Mouse (Mus musculus): ENCODE data around the gene Tspan5. TPM values are rescaled to one million over a fixed set of nuclear protein-coding genes. Genes with fewer than 3 reads are reported as not detected.

Gene Tspan5
- polyA plus RNA-seq, 1 experiment from 2014 or later = 20.9 TPM

- no peaks in the 10 kb centered on the region for H3K27me3 ChIP-seq (replicated peaks; ENCODE audit: control insufficient read depth, insufficient read depth, low read length)
- no peak overlapping the region for H3K4me2 ChIP-seq (ENCODE audit: low read length)
- 94% methylated on average over 7 of the region's 7 CpGs for WGBS
- H3K27ac ChIP-seq (ENCODE audit: low read depth) = no peak overlapping the region
- no peaks in the 10 kb centered on the region for H3K9me3 ChIP-seq (ENCODE audit: control insufficient read depth, low read length)
- no peak overlapping the region for H3K9ac ChIP-seq (ENCODE audit: low read length)
- peaks cover 26% of the 10 kb centered on the region; the same call in 1 of the 2 replicates for H3K4me1 ChIP-seq (replicated peaks; ENCODE audit: control insufficient read depth, insufficient read depth, low read length)
- ATAC-seq (replicated peaks; ENCODE audit: low FRiP score, low TSS enrichment, low read depth) (no peak), DNase-seq (ENCODE audit: low spot score) (no peak)
- H3K36me3 ChIP-seq (ENCODE audit: control insufficient read depth, insufficient read depth, low read length) = no peaks in the 10 kb centered on the region
- no peak overlapping the region for H3K4me3 ChIP-seq (ENCODE audit: low read depth, low read length)
These were observed 42.6 kb downstream of the Tspan5 start for GRCm38 (mm10) chr3:138784641-138785025.

GRCm38 (mm10) chr3:138787758-138788488, 45.9 kb downstream of the Tspan5 start:
- no peak overlapping the region for H3K27ac ChIP-seq (ENCODE audit: low read depth)
- WGBS = 87% methylated on average over 18 of the region's 18 CpGs

GRCm38 (mm10) chr3:138788489-138788850, 46.5 kb downstream of the Tspan5 start:
- WGBS = 91% methylated on average over 17 of the region's 17 CpGs
- ATAC-seq (replicated peaks; ENCODE audit: low FRiP score, low TSS enrichment, low read depth) = no peak

More at GRCm38 (mm10) chr3:138787758-138788488, 45.9 kb downstream of the Tspan5 start:
- no peak overlapping the region for H3K4me3 ChIP-seq (ENCODE audit: low read depth, low read length)
- 0 out of 2 replicates have a peak, but pooled peaks cover 9% of the 10 kb centered on the region for H3K4me1 ChIP-seq (replicated peaks; ENCODE audit: control insufficient read depth, insufficient read depth, low read length)
- H3K9me3 ChIP-seq (ENCODE audit: control insufficient read depth, low read length) = no peaks in the 10 kb centered on the region
- H3K36me3 ChIP-seq (ENCODE audit: control insufficient read depth, insufficient read depth, low read length) = no peaks in the 10 kb centered on the region
- DNase-seq (ENCODE audit: low spot score) (no peak), ATAC-seq (replicated peaks; ENCODE audit: low FRiP score, low TSS enrichment, low read depth) (no peak)
- H3K27me3 ChIP-seq (replicated peaks; ENCODE audit: control insufficient read depth, insufficient read depth, low read length) = no peaks in the 10 kb centered on the region
- H3K9ac ChIP-seq (ENCODE audit: low read length) = no peak overlapping the region
- H3K4me2 ChIP-seq (ENCODE audit: low read length) = no peak overlapping the region

GRCm38 (mm10) chr3:138789275-138789674, 47.3 kb downstream of the Tspan5 start:
- Histone ChIP-seq H3K36me3 (ENCODE audit: control insufficient read depth, insufficient read depth, low read length) (no peaks in the 10 kb centered on the region), H3K9me3 (ENCODE audit: control insufficient read depth, low read length) (no peaks in the 10 kb centered on the region), H3K4me2 (ENCODE audit: low read length) (no peak overlapping the region), H3K27ac (ENCODE audit: low read depth) (no peak overlapping the region), H3K4me1 (replicated peaks; ENCODE audit: control insufficient read depth, insufficient read depth, low read length) (0 out of 2 replicates have a peak, but pooled peaks cover 2% of the 10 kb centered on the region), H3K27me3 (replicated peaks; ENCODE audit: control insufficient read depth, insufficient read depth, low read length) (no peaks in the 10 kb centered on the region), H3K9ac (ENCODE audit: low read length) (no peak overlapping the region), H3K4me3 (ENCODE audit: low read depth, low read length) (no peak overlapping the region)
- DNase-seq (ENCODE audit: low spot score) = no peak
- WGBS = 88% methylated on average over 5 of the region's 5 CpGs
- no peak for ATAC-seq (replicated peaks; ENCODE audit: low FRiP score, low TSS enrichment, low read depth)

More at GRCm38 (mm10) chr3:138788489-138788850, 46.5 kb downstream of the Tspan5 start:
- no peak overlapping the region for H3K9ac ChIP-seq (ENCODE audit: low read length)
- no peaks in the 10 kb centered on the region for H3K27me3 ChIP-seq (replicated peaks; ENCODE audit: control insufficient read depth, insufficient read depth, low read length)
- no peaks in the 10 kb centered on the region for H3K36me3 ChIP-seq (ENCODE audit: control insufficient read depth, insufficient read depth, low read length)
- no peak overlapping the region for H3K4me3 ChIP-seq (ENCODE audit: low read depth, low read length)
- 0 out of 2 replicates have a peak, but pooled peaks cover 7% of the 10 kb centered on the region for H3K4me1 ChIP-seq (replicated peaks; ENCODE audit: control insufficient read depth, insufficient read depth, low read length)
- H3K9me3 ChIP-seq (ENCODE audit: control insufficient read depth, low read length) = no peaks in the 10 kb centered on the region
- no peak overlapping the region for H3K27ac ChIP-seq (ENCODE audit: low read depth)
- H3K4me2 ChIP-seq (ENCODE audit: low read length) = no peak overlapping the region
- DNase-seq (ENCODE audit: low spot score) = no peak

GRCm38 (mm10) chr3:138794533-138794932, 52.5 kb downstream of the Tspan5 start:
- ATAC-seq (replicated peaks; ENCODE audit: low FRiP score, low TSS enrichment, low read depth) (no peak), DNase-seq (ENCODE audit: low spot score) (no peak)
- Histone ChIP-seq H3K9ac (ENCODE audit: low read length) (no peak overlapping the region), H3K9me3 (ENCODE audit: control insufficient read depth, low read length) (no peaks in the 10 kb centered on the region), H3K4me3 (ENCODE audit: low read depth, low read length) (no peak overlapping the region), H3K27me3 (replicated peaks; ENCODE audit: control insufficient read depth, insufficient read depth, low read length) (no peaks in the 10 kb centered on the region), H3K4me1 (replicated peaks; ENCODE audit: control insufficient read depth, insufficient read depth, low read length) (no peaks in the 10 kb centered on the region), H3K27ac (ENCODE audit: low read depth) (no peak overlapping the region), H3K4me2 (ENCODE audit: low read length) (no peak overlapping the region), H3K36me3 (ENCODE audit: control insufficient read depth, insufficient read depth, low read length) (no peaks in the 10 kb centered on the region)
- 92% methylated on average over 8 of the region's 8 CpGs for WGBS

- Histone ChIP-seq H3K27ac (ENCODE audit: low read depth) (no peak overlapping the region), H3K9ac (ENCODE audit: low read length) (no peak overlapping the region), H3K36me3 (ENCODE audit: control insufficient read depth, insufficient read depth, low read length) (no peaks in the 10 kb centered on the region), H3K4me1 (replicated peaks; ENCODE audit: control insufficient read depth, insufficient read depth, low read length) (no peaks in the 10 kb centered on the region; the same call in 1 of the 2 replicates), H3K4me2 (ENCODE audit: low read length) (no peak overlapping the region), H3K27me3 (replicated peaks; ENCODE audit: control insufficient read depth, insufficient read depth, low read length) (no peaks in the 10 kb centered on the region), H3K4me3 (ENCODE audit: low read depth, low read length) (no peak overlapping the region), H3K9me3 (ENCODE audit: control insufficient read depth, low read length) (no peaks in the 10 kb centered on the region)
- ATAC-seq (replicated peaks; ENCODE audit: low FRiP score, low TSS enrichment, low read depth) (no peak), DNase-seq (ENCODE audit: low spot score) (no peak)
- WGBS = 91% methylated on average over 7 of the region's 7 CpGs
These were observed 54.0 kb downstream of the Tspan5 start for GRCm38 (mm10) chr3:138795951-138796350.

GRCm38 (mm10) chr3:138796583-138796982, 54.6 kb downstream of the Tspan5 start:
- Histone ChIP-seq H3K27me3 (replicated peaks; ENCODE audit: control insufficient read depth, insufficient read depth, low read length) (no peaks in the 10 kb centered on the region), H3K4me3 (ENCODE audit: low read depth, low read length) (no peak overlapping the region), H3K4me1 (replicated peaks; ENCODE audit: control insufficient read depth, insufficient read depth, low read length) (no peaks in the 10 kb centered on the region; the same call in 1 of the 2 replicates), H3K4me2 (ENCODE audit: low read length) (no peak overlapping the region), H3K36me3 (ENCODE audit: control insufficient read depth, insufficient read depth, low read length) (no peaks in the 10 kb centered on the region), H3K27ac (ENCODE audit: low read depth) (no peak overlapping the region), H3K9ac (ENCODE audit: low read length) (no peak overlapping the region), H3K9me3 (ENCODE audit: control insufficient read depth, low read length) (no peaks in the 10 kb centered on the region)
- no peak for ATAC-seq (replicated peaks; ENCODE audit: low FRiP score, low TSS enrichment, low read depth)
- 54% methylated on average over 3 of the region's 3 CpGs for WGBS
- no peak for DNase-seq (ENCODE audit: low spot score)

GRCm38 (mm10) chr3:138800664-138801411, 58.8 kb downstream of the Tspan5 start:
- DNase-seq (ENCODE audit: low spot score) = no peak
- H3K4me2 ChIP-seq (ENCODE audit: low read length) = no peak overlapping the region
- H3K27ac ChIP-seq (ENCODE audit: low read depth) = no peak overlapping the region
- 76% methylated on average over 16 of the region's 16 CpGs for WGBS
- no peaks in the 10 kb centered on the region for H3K36me3 ChIP-seq (ENCODE audit: control insufficient read depth, insufficient read depth, low read length)
- H3K4me1 ChIP-seq (replicated peaks; ENCODE audit: control insufficient read depth, insufficient read depth, low read length) = no peaks in the 10 kb centered on the region; the same call in 1 of the 2 replicates
- no peak for ATAC-seq (replicated peaks; ENCODE audit: low FRiP score, low TSS enrichment, low read depth)
- no peak overlapping the region for H3K4me3 ChIP-seq (ENCODE audit: low read depth, low read length)
- no peaks in the 10 kb centered on the region for H3K27me3 ChIP-seq (replicated peaks; ENCODE audit: control insufficient read depth, insufficient read depth, low read length)
- no peaks in the 10 kb centered on the region for H3K9me3 ChIP-seq (ENCODE audit: control insufficient read depth, low read length)
- H3K9ac ChIP-seq (ENCODE audit: low read length) = no peak overlapping the region
